Mouse (Mus musculus) left cerebral cortex, postnatal 36 days (tissue): ENCODE results near the gene Klk1b4. TPM values are rescaled to one million over a fixed set of nuclear protein-coding genes. Genes with fewer than 3 reads are reported as not detected.
"Not testable (repeated sequence)": the region's sequence is repeated elsewhere in the genome, so short reads cannot be mapped to it uniquely, and the experiment has no call there.

Experiments
- DNase-seq, 2 experiments: peaks; one replicate each; pipeline ENCODE4 v3.0.0; 2021 to 2022; ENCODE audit warnings: low spot score in 2 of 2, mixed read lengths in 1 of 2
- intact Hi-C: fragments of 180-260 bp; cut with DNase I; formaldehyde crosslinking; loops from one replicate; pipeline ENCODE4 v1.15.1; 2025
- total RNA-seq, 2 experiments: library from RNA; stranded (reverse); gene quantifications; 2 replicates each; pipeline ENCODE4 v1.2.3; 2021

Gene Klk1b4
- not detected for total RNA-seq

DNA sequence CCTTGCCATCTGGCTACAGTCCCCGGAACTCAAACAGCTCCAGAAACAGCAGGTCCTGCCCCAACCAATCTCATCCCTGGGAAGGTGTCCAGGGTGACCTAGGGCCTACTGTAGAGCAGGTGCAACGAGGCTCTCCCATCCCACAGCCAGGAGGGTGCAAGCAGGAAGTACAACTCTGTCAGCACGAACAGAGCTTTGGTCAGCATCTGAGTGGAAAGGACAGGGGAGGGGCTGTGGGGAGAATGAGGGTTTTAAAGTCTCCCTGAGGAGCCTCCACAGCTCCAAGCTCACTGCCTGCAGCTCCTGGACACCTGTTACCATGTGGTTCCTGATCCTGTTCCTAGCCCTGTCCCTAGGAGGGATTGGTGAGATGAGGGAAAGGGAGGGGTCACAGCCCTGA lies at the start of gene Klk1b4:
Gene Klk1b4 (plus strand): TSS at position 301 of the 400 bp plus-strand sequence.
- DNase-seq, intact Hi-C loops: not testable (repeated sequence)

DNA sequence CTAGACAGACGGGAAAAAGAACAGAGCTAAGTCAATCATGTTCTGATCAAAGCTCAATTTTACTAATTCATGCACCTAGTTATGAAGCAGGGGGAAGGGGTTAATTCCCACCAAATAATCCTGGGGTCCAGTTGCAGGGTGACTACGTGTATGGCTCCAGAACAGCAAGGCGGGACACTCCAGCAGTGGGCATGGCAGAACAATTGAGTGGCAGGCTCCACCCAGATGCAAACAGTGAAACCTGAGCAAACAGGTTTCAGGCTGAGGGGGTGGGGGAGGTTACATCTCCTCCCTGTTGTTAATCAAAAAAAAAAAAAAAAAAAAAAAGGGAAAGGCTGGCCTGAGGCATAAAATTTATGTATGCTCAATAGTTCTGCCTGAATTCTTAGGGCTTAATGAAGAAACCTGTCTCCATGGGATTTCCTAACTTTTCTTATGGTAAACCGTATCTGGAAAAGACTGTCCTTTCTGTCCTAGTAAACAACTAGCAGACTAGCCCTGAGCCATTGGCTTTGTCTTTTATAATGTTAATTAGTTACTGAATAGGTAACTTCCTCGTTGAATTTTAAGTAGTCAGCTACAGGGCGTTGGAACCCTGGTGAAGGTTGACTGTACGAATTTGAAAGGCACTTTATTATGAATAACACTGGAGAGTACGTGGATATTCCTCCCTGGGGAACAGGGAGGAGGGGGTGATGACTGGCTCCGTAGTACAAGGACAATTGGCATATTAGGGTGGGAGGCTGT lies 27.8 kb upstream of the Klk1b4 start:
- intact Hi-C loops, result no loop called here
- DNase-seq, result no peak

DNA sequence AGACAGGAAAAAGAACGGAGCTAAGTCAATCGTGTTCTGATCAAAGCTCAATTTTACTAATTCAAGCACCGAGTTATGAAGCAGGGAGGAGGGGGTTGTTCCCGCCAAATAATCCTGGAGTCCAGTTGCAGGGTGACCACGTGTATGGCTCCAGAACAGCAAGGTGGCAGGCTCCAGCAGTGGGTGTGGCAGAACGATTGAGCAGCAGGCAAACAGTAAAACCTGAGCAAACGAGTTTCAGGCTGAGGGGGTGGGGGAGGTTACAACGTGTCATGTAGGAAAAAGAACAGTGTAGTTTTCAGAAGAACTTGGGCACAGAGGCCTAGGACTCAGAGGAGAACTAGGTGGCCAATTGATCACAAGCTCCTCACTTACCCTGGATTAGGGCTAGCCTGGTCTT lies 20.7 kb upstream of the Klk1b4 start:
- DNase-seq, intact Hi-C loops: not testable (repeated sequence)

DNA sequence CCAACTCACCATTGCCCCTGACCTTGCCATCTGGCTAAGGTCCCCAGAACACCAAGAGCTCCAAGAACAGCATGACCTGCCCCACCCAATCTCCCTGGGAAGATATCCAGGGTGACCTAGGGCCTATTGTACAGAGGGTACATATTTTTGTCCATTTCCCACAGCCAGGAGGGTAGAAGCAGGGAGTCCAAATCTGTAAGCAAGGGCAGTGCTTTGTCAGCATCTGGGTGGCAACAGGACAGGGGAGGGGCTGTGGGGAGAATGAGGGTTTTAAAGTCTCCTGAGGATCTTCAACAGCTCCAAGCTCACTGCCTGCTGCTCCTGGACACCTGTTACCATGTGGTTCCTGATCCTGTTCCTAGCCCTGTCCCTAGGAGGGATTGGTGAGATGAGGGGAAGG lies 19.3 kb upstream of the Klk1b4 start, which contains the start of gene Klk1b24:
Gene Klk1b24 (plus strand): TSS at position 301 of the 400 bp plus-strand sequence.
- intact Hi-C loops, result not testable (repeated sequence)

DNA sequence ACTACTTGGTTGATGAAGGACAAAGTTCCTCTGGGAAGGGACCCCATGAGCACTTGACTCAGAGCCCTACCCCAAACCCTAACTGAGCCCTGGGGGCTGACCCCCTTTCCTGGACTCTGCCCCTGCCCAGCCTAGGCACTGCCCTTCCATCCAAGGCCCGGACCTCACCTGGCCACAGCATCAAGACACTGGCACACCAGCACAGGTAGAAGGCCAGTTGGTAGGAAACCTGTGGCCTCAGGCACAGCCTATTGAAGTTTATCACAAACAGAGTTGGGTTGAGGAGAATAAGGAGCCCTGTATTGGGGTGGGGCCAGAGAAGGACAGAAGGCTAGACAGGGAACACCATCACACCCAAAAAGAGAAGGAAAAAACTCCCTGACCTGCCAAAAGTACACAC lies 13.8 kb upstream of the Klk1b4 start:
- intact Hi-C loops, DNase-seq: not testable (repeated sequence)

More for the DNA sequence above, 19.3 kb upstream of the Klk1b4 start, which contains the start of gene Klk1b24:
- not testable (repeated sequence) for DNase-seq

DNA sequence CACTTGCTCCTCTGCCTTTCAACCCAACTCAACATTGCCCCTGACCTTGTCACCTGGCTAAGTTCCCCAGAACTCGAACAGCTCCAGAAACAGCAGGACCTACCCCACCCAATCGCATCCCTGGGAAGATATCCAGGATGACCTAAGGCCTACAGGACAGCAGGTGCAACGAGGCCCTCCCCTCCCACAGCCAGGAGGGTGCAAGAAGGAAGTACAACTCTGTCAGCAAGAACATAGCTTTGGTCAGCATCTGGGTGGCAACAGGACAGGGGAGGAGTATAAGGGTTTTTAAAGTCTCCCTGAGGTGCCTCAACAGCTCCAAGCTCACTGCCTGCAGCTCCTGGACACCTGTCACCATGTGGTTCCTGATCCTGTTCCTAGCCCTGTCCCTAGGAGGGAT lies 9.3 kb upstream of the Klk1b4 start, which contains the start of gene Klk1b3:
Gene Klk1b3 (plus strand): TSS at position 301 of the 400 bp plus-strand sequence.
- intact Hi-C loops, result no loop called here
- DNase-seq, result no peak

DNA sequence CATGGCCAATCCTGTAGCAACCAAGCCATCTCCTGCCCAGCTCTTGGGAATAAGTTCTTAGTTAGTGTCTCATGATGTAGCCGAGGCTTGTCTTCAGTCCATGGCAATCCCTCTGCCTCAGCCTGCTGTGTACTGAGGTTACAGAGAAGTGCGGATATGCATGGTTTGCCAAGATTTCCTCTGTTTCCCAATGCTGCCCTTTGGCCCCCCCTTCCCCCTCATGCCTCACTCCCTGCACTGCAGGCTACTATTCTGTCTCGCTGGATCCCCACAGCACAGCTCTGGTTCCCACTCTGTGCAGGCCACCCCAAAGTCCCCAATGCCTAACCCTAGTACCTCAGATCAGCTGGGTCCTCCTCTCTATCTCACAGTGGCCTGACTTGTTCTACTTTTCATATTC lies 1.1 kb downstream of the Klk1b4 start:
- intact Hi-C loops, result no loop called here
- no peak for DNase-seq

DNA sequence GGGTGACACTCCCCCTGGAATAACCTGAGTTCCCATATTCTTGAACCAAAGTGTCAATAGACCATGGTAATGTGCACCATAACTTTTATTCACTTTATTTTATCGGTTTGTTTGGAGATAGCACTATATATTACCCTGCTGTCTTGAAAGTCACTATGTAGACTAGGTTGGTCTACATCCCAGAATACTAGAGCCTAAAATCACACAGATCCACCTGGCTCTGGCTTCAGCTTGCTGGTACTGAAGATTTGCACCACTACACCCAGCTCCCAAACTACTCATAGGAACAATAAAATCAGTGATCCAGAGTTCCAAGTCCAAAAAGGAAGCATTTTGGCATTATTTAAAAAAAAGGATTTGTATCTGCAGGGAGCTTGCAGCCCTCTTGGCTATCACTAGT lies 8.4 kb downstream of the Klk1b4 start, which contains the start of gene Klk1b5:
Gene Klk1b5 (plus strand): TSS at position 301 of the 400 bp plus-strand sequence.
- intact Hi-C loops, result no loop called here
- no peak for DNase-seq

DNA sequence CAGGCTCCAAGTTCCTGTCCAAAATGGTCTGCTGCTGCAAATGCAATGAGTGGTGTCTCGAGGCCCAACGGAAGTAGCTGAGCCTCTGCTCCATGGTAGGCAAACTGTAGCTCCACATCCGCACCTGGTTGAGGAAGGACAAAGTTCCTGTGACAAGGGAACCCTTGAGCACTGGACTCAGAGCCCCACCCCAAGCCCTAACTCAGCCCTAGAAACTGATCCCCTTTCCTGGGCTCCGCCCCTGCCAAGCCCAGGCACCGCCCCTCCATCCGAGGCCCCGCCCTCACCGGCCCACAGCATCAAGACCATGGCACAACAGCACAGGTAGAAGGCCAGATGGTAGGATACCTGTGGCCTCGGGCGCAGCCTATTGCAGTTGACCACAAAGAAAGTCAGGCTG lies 14.4 kb downstream of the Klk1b4 start:
- intact Hi-C loops, result not testable (repeated sequence)

DNA sequence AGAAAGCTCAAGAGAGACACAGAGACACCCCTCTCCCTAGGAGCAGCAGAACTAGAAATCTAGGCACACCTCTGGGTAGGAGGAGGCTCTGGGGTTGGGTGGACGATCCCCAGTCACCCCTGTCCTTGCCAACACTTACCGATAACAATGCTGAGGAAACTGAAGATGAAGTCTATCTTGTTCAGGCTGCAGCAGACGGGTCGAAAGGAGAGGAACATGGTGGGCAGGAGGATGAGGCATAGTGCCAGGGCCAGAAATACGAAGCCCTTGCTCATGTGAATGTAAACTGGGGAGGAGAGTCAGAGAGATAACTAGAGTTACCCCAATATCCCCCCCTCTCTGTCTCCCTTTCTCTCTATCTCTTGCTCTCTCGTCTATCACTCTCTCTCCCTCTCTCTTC lies 15.1 kb downstream of the Klk1b4 start:
- intact Hi-C loops, DNase-seq: not testable (repeated sequence)

More for the DNA sequence above, 14.4 kb downstream of the Klk1b4 start:
- not testable (repeated sequence) for DNase-seq

DNA sequence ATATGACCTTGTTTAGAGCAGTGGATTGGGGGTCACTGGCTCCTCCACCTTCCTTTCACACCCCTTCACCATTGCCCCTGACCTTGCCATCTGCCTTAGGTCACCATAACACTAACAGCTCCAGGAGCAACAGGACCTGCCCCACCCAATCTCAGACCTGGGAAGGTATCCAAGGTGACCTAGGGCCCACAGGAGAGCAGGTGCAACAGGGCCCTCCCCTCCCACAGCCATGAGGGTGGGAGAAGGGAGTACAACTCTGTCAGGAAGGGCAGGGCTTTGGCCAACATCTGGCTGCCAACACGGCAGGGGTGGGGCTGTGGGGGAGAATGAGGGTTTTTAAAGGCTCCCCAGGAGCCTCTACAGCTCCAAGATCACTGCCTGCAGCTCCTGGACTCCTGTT lies 17.8 kb downstream of the Klk1b4 start, which contains the start of gene Klk1:
Gene Klk1 (plus strand): TSS at position 285 of the 400 bp plus-strand sequence.
- no peak for DNase-seq
- intact Hi-C loops, result no loop called here

DNA sequence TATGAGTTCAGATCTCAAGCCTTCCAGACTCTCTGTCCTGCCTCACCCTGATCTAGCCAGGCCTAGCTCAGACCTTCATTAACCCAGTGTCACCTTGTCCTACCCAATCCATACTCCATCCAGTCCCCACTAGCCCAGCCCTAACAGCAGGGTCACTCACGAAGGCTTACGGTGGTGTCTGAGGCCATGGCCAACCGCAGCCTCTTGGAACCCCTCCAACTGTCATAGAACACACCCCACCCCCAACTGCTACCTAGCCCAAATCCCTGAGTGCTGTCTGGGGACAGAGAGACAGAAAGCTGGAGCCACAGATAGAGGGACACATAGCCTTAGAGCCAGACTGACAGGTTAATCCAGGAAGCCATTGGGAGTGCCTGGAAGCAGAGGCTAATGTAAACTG lies 28.7 kb downstream of the Klk1b4 start, which contains the start of gene Gm36864:
Gene Gm36864 (plus strand): TSS at position 269 of the 400 bp plus-strand sequence.
- intact Hi-C loops, result no loop called here
- DNase-seq, result no peak

DNA sequence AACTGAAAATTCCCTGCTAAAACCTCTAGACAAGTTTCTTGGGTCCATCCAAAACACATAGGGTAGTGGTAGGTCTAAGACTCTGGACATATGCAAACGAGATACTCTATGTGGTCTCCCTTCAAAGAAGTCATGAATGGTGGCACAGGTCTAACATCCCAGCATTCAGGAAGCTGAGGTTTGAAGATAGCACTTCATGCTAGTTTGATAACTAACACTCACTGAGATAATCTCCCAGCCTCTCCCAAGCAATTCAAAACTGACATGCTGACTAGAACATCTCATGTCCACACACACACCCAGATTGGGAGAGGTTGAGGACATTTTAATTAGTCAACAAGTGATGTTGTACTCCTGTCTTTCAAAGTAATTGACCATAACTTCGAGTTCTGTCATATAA lies 32.7 kb downstream of the Klk1b4 start:
- intact Hi-C loops, result no loop called here
- DNase-seq, result no peak

DNA sequence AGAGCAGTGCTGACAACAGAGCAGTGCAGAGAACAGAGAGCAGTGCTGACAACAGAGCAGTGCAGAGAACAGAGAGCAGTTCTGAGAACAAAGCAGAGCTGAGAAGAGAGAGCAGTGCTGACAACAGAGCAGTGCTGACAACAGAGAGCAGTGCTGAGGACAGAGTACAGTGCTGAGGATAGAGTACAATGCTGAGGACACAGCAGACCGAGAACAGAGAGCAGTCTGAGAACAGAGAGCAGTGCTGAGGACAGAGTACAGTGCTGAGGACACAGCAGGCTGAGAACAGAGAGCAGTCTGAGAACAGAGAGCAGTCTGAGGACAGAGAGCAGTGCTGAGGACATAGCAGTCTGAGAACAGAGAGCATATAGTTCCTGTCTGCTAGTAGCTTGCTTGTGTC lies 33.5 kb downstream of the Klk1b4 start:
- intact Hi-C loops, result no loop called here
- DNase-seq, result no peak

DNA sequence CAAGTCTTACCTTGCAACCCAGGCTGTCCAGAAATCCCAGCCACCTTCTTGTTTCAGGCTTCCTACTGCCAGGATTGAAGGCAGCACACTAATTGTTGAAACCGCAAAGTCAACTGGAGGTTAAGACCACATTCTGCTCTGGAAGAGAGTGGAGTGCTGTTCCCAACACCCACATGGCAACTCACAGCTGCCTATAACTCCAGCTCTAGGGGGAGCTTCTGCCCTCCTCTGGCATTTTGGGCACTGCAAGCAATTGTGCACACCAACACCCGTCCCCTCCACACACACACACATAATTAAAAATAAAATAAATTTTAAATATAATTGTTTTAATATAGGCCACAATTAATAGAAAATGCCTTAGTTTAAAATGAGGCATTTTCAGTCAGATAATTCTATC lies 33.9 kb downstream of the Klk1b4 start:
- intact Hi-C loops, result no loop called here

DNA sequence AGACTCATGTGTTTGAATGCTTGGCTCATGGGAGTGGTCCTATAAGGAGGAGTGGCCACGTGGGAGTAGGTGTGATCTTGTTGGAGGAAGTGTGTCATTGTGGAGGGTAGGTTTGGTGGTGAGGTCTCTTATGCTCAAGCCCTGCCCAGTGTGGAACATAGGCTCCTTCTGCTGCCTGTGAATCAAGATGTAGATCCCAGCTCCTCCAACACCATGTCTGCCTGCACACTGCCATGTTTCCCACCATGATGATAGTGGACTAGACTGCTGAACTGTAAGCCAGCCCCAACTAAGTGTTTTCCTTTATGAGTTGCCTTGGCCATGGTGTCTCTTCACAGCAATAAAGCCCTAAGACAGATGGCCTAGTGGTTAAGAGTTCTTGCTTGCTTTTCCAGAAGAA lies 36.8 kb downstream of the Klk1b4 start:
- intact Hi-C loops, result no loop called here
- no peak for DNase-seq

More for the DNA sequence above, 33.9 kb downstream of the Klk1b4 start:
- DNase-seq, result no peak

DNA sequence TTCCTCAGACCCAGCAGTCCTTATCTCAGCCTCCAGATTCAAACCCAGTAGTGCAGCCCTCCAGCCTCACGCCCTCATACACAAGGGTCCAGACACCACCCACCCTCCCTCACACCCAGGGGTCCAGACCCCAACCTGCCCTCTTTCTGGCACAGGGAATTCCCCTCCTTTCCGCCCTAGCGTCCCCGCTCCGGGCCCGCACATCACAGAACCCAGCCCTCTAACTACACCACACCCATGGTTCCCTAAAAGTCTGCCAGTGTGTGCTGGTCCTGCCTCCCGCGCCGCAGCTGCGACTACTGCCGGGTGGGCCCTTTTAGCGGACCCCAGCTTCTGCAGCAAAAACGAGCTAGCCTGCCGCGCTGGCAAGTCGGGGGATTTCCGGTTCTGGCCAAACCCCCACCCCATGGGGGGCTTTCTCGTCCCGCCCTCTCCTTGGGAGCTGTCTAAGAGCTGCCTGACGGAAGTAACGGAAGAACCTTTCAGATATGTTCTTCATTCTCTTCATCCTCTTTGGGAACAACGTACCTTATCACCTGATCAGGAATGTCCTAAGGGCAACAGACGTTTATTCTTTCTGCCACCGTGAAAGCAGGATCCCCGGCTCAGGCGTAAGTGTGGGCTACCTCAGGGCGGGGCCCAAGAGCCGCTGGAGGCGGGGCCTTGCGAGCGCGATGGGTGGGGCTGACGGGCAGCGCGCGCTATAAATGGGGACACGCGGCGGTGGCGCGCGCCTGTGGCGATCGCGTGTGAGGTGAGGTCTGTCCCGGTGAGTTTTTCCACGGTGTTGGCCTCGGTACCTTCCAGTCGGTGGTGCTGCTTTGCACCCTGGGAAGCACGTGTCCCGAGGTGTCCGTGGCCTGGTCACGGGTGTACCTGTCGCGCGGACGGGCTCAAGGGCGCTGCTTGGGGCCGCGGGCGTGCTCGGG lies 39.1 kb downstream of the Klk1b4 start, which contains the start of the genes 1700028J19Rik and 2410002F23Rik:
Gene 1700028J19Rik (minus strand): TSS at position 641 of the 929 bp plus-strand sequence.
Gene 2410002F23Rik (plus strand): TSS at position 668 of the 929 bp plus-strand sequence.
- intact Hi-C loops, result no loop called here
- peak; percentile 90 to 92 for DNase-seq

DNA sequence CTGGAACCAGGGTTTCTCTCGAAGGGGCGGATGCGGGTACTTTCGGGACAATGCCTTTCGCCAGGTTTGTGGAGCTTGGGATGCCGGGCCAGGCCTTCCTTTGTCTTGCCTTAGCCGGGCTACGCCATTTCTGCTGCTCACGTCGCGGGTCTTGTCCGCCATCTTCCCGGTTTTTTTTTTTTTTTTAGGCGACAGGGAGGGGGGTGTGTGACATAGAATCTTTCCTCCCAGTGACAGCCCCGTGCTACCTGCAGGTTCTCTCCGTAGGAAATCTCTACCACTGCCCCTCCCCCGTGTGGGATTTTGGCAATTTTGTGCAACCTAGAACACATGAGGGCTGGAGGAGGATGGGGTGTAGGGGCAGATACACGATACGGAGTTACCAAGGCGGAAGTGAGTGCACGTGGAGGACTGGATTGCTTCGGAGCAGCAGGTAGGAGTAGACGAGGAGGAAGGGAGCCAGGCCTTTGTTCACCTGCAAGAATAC lies 39.8 kb downstream of the Klk1b4 start:
- intact Hi-C loops, result no loop called here
- DNase-seq, result peak in 1 of 2 experiments; percentile 63

DNA sequence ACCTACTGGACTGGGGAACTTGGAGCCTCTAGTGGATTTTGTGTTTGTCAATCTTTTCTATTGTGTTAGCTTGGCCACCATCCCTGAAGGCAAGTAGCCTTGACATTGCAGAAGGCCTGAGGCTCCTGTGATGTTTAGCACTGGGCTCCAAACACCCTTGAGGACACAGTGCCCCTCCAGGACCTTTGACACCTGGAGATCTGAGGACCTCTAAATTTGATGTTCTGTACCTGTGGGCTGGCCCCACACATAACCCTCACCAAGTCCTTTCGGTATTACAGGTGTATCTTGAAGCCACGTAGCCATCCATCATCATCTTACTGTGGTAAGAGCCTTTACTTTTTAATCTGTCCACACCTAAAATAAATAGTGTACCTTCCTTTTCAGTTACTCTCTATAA lies 40.7 kb downstream of the Klk1b4 start:
- intact Hi-C loops, result no loop called here
- DNase-seq, result no peak

DNA sequence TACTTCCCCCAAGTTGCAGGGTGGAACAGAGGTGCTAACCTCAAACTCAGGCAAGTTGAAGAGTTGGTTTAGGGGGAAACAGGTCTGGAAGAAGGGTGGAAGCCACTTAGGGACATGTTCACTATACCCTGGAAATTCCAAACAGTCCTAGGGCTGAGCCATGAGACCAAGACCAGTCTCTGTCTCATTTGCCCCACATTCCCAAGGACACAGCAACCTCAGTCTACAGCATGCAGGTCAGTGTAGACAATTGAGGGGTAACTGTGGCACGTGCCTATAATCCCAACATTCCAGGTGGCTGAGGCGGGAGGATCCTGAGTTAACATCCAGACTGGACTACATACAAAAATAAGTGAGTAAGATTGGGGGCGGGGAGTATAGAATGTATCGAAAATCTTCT lies 42.0 kb downstream of the Klk1b4 start:
- intact Hi-C loops, result no loop called here
- DNase-seq, result no peak
